Mouse (Mus musculus) heart, embryonic 14.5 days (tissue): ENCODE results near the gene Mrpl38. TPM values are rescaled to one million over a fixed set of nuclear protein-coding genes. Genes with fewer than 3 reads are reported as not detected.

Experiments used
- ATAC-seq: fragments of 200-750 bp; cut with Nextera tagmentation; 2 replicates; pipeline ENCODE4 v1.8.0; 2017; ENCODE audit warnings: low read depth, moderate TSS enrichment; ENCODE audit not compliant: insufficient number of reproducible peaks, insufficient read depth, low FRiP score
- H3K27ac ChIP-seq, 2 experiments: fragments of 200-500 bp in 1 of 2; fragments of 300-500 bp in 1 of 2; sonication (generic) in 1 of 2; replicated peaks in 1 of 2; 2 replicates each; pipeline ENCODE4 v1.5.1; 2012 to 2014; ENCODE audit warnings: low read depth in 2 of 2, low read length in 2 of 2, control low read depth in 1 of 2, mild to moderate bottlenecking in 1 of 2, mixed read lengths in 1 of 2; ENCODE audit not compliant: control insufficient read depth in 1 of 2, insufficient read depth in 1 of 2
- H3K27me3 ChIP-seq: fragments of 300-500 bp; sonication (generic); 2 replicates; pipeline ENCODE4 v1.6.1; 2014; ENCODE audit warnings: mild to moderate bottlenecking, low read length, control low read depth; ENCODE audit not compliant: control insufficient read depth, insufficient read depth
- H3K36me3 ChIP-seq: fragments of 300-500 bp; sonication (generic); 2 replicates; pipeline ENCODE4 v1.6.1; 2014; ENCODE audit warnings: mild to moderate bottlenecking, control low read depth, low read length, mixed read lengths; ENCODE audit not compliant: control insufficient read depth, insufficient read depth
- H3K4me1 ChIP-seq, 2 experiments: fragments of 200-500 bp in 1 of 2; fragments of 300-500 bp in 1 of 2; sonication (generic) in 1 of 2; 2 replicates each; pipeline ENCODE4 v1.6.1; 2012 to 2014; ENCODE audit warnings: low read length in 2 of 2, control low read depth in 1 of 2, mixed read lengths in 1 of 2; ENCODE audit not compliant: control insufficient read depth in 2 of 2, insufficient read depth in 2 of 2
- H3K4me2 ChIP-seq: fragments of 300-500 bp; sonication (generic); 2 replicates; pipeline ENCODE4 v1.6.1; 2014; ENCODE audit warnings: mild to moderate bottlenecking, low read length
- H3K4me3 ChIP-seq, 2 experiments: fragments of 200-500 bp in 1 of 2; fragments of 300-500 bp in 1 of 2; sonication (generic) in 1 of 2; 2 replicates each; pipeline ENCODE4 v1.5.1; 2012 to 2014; ENCODE audit warnings: low read length in 2 of 2, mild to moderate bottlenecking in 2 of 2, control low read depth in 1 of 2, low read depth in 1 of 2, moderate library complexity in 1 of 2; ENCODE audit not compliant: control insufficient read depth in 1 of 2, insufficient read depth in 1 of 2
- H3K9ac ChIP-seq: fragments of 300-500 bp; sonication (generic); 2 replicates; pipeline ENCODE4 v1.6.1; 2014; ENCODE audit warnings: mild to moderate bottlenecking, low read length
- H3K9me3 ChIP-seq: fragments of 300-500 bp; sonication (generic); 2 replicates; pipeline ENCODE4 v1.6.1; 2016; ENCODE audit warnings: low read length, control low read depth; ENCODE audit not compliant: control insufficient read depth
- WGBS: fragments of 180-500 bp; shearing (Covaris S2); extraction: QIAGEN DNeasy Blood & Tissue Kit; methylation state at CpG from one replicate; pipeline ENCODE4 v1.1.7; 2014; 5-methylcytosine and 5-hydroxymethylcytosine counted together
- polyA plus RNA-seq: library from polyadenylated mRNA; unstranded; fragments of >200 nt; fragmentation: Nextera tagmentation; extraction: Ambion mirVana; gene quantifications from 2 replicates; pipeline ENCODE4 v1.2.1, GENCODE M21; 2014

The Mrpl38 gene
- polyA plus RNA-seq, 1 experiment from 2014 or later, result 92.3 TPM

DNA sequence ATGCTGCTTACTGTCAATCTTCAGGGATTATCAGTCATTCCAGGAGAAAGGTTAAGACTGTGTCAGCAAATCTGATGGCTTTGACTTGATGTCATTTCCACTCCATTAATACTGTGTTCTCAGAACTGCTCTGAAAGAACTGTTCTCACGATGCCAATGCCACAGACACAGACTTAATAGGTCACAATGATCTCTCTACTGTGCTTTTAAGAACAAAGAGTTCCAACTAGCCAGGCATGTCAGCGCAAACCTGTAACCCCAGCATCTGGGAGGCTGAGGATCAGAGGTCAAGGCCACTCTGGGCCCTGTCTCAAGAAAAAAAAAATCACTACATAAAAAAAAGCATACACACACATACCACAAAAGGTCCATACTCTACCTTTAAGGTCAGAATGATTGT, 33.3 kb upstream of the Mrpl38 start:
- ATAC-seq, result no peak
- WGBS, result 91% methylated on average over 2 of the region's 2 CpGs
- H3K4me3 ChIP-seq, result no peak overlapping the region
- H3K4me1 ChIP-seq, result peaks cover under 1 to 2% of the 10 kb centered on the region in 2 experiments; a peak in 3 of 4 replicates
- H3K9me3 ChIP-seq, result no peaks in the 10 kb centered on the region
- no peak overlapping the region for H3K4me2 ChIP-seq
- no peaks in the 10 kb centered on the region for H3K27me3 ChIP-seq
- H3K9ac ChIP-seq, result no peak overlapping the region
- H3K36me3 ChIP-seq, result peaks cover 63% of the 10 kb centered on the region
- no peak overlapping the region for H3K27ac ChIP-seq

DNA sequence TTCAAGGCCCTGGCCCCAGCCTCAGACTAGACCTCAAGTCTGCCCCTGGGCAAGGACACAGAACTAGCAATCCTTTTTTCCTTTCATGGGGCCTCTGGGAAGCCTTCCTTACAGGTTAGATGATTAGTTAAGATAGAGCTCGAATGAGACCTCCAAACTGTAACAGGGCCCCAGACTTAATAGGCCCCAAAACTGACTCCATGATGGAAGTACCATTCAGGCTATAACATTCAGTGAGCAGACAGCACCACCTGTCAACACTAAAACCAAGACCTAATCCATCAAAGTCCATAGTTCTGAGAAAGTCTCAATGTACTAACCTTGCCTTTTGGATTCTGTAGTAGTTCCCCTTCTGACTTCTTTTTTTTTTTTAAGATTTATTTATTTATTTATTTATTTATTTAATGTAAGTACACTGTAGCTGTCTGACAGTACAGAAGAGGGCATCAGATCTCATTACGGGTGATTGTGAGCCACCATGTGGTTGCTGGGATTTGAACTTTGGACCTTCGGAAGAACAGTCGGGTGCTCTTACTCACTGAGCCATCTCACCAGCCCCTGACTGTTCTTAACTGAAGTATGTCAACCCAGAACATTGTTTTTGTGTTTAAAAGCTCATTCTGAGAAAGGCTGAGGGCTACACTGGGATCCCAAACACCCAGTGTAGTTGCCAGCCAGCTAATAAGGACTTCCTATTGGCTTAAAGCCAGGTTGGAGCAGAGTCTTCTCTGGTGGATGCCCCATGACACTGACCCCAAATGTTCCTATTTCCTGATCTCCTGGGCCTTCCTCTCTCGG, 31.5 kb upstream of the Mrpl38 start:
- Histone ChIP-seq H3K9me3 (no peaks in the 10 kb centered on the region), H3K4me2 (no peak overlapping the region), H3K27me3 (no peaks in the 10 kb centered on the region), H3K4me3 (no peak overlapping the region), H3K36me3 (peaks cover 46% of the 10 kb centered on the region), H3K27ac (no peak overlapping the region), H3K9ac (no peak overlapping the region), H3K4me1 (peaks cover 8% of the 10 kb centered on the region in 2 experiments)
- 80% methylated on average over 5 of the region's 5 CpGs for WGBS
- no peak for ATAC-seq

DNA sequence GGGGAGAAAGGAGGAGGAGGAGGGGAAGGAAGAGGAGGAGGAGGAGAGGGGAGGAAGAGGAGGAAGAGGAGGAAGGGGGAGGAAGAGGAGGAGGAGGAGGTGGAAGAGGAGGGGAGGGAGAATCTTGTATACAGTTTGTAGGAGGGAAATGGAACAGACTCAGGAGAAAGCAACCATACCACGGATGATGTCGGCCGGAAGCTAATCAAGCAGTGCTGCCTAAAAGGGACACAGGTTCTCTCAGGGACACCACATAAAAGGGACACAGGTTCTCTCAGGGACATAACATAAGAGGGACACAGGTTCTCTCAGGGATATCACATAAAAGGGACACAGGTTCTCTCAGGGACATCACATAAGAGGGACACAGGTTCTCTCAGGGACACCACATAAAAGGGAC, 30.5 kb upstream of the Mrpl38 start:
- peaks cover 41% of the 10 kb centered on the region for H3K36me3 ChIP-seq
- 79% methylated on average over 3 of the region's 3 CpGs for WGBS
- ATAC-seq, result no peak
- H3K4me3 ChIP-seq, result no peak overlapping the region
- H3K27me3 ChIP-seq, result no peaks in the 10 kb centered on the region
- no peak overlapping the region for H3K4me2 ChIP-seq
- H3K4me1 ChIP-seq, result peaks cover 8% of the 10 kb centered on the region in 2 experiments
- H3K9ac ChIP-seq, result no peak overlapping the region
- H3K27ac ChIP-seq, result no peak overlapping the region
- no peaks in the 10 kb centered on the region for H3K9me3 ChIP-seq

DNA sequence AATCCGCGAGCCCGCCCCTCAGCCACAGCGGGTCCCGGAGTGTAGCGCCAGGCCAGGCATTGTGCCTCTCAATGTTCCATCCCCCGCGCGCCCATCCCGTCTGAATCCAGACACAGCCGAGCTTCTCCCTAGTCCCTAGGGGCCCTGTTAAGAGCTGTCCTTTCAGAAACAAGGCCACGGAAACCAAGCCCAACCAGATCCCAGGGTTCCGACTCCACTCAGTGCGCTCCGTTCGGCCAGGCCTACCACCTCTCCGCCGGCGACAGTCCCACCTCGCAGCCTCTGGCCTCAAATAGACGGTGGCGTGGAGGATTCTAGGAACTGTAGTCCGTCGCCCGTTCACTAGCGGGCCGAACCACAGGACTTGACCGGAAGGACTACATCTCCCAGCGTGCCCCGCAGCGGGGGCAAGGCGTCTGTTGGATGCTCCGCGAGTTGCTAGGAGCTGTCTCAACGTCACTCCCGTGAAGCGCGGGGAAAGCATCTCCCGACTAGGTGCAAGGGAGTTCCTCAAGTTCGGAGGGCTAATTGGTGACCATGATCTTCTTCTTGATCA, 29.3 kb upstream of the Mrpl38 start, which contains the start of gene Fbf1:
TSS of gene Fbf1 (minus strand) at position 283 of the 556 bp plus-strand sequence.
- Histone ChIP-seq H3K4me3 (peak within 1 kb of the TSS; percentile 51 to 53), H3K36me3 (peaks cover 35% of the 10 kb centered on the region), H3K4me1 (peaks cover 8% of the 10 kb centered on the region in 2 experiments), H3K27ac (peak within 1 kb of the TSS; percentile 93 to 96), H3K9ac (peak within 1 kb of the TSS; percentile 79), H3K4me2 (peak within 1 kb of the TSS; percentile 93), H3K27me3 (no peaks in the 10 kb centered on the region), H3K9me3 (no peaks in the 10 kb centered on the region)
- peak; percentile 92 for ATAC-seq
- under 1% methylated on average over 40 of the region's 40 CpGs for WGBS

DNA sequence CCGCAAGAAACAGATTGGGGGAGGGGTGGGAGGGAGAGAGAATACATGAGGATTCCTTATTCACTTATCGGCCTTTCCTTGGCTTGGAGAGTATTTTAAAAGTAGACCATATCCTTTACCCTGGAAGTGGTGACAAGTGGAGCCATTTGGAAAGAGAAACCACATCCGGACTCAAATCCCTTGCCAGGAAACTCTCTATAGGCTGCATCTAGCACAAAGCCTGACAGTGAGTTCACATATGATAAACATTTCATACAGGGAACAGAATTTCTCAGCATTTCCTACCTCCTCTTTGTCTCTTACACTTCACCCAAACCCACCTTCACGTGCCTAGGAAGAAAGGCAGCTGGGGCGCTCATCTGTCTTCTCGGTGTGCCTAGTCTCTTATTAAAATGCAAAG, 28.6 kb upstream of the Mrpl38 start:
- ATAC-seq, result no peak
- H3K9me3 ChIP-seq, result no peaks in the 10 kb centered on the region
- peak overlapping the region; percentile 93 to 96 for H3K27ac ChIP-seq
- peak overlapping the region; percentile 79 for H3K9ac ChIP-seq
- H3K4me1 ChIP-seq, result peaks cover 8% of the 10 kb centered on the region in 2 experiments
- H3K27me3 ChIP-seq, result no peaks in the 10 kb centered on the region
- WGBS, result 2% methylated on average over 6 of the region's 6 CpGs
- H3K4me3 ChIP-seq, result peak overlapping the region; percentile 51 to 53
- H3K36me3 ChIP-seq, result peaks cover 27% of the 10 kb centered on the region
- peak overlapping the region; percentile 93 for H3K4me2 ChIP-seq

DNA sequence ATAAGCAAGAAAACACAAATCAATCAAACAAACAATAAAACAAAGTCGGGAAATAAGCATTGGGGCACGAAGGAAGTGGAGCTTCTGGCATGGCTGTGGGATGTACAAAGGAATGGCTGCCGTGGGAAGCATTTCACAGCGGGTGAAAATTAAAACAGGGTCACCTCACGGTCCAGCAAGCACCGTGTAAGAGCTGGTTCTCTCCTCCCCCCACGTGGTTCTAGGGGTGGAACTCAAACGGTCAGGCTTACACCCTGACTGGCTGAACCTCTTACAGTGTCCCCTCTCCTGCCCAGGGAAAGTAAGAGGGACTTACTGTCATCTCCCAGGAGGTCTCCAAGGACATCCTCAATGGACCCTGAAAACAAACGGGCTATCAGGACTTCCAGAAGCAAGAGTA, 24.3 kb upstream of the Mrpl38 start:
- no peak overlapping the region for H3K4me2 ChIP-seq

DNA sequence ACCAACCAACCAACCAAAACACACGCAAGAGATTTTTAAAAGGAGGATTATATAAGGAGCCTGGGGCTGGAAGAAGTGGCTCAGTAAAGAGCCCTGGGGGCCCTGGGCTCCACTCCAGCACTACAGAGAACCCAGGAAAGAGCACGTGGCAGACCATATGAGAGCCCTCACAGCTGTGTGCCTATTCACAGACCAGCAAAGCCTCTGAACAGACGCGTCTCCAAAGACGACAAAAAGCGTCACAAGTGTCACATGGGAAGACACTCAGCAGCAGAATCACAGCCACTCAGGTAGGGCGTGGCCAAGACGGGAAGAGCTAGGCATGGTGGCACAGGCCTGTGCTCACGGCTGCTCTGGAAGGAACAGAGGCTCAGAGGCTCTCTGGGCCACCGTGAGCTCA, 23.5 kb upstream of the Mrpl38 start:
- no peaks in the 10 kb centered on the region for H3K9me3 ChIP-seq
- H3K9ac ChIP-seq, result no peak overlapping the region
- WGBS, result 79% methylated on average over 10 of the region's 10 CpGs
- H3K27ac ChIP-seq, result no peak overlapping the region
- no peak overlapping the region for H3K4me3 ChIP-seq
- ATAC-seq, result no peak
- H3K36me3 ChIP-seq, result peaks cover 48% of the 10 kb centered on the region
- H3K4me1 ChIP-seq, result peaks cover 8% of the 10 kb centered on the region in 2 experiments
- no peaks in the 10 kb centered on the region for H3K27me3 ChIP-seq
- H3K4me2 ChIP-seq, result no peak overlapping the region

More for the DNA sequence above, 24.3 kb upstream of the Mrpl38 start:
- 56% methylated on average over 9 of the region's 9 CpGs for WGBS
- no peak overlapping the region for H3K4me3 ChIP-seq
- H3K4me1 ChIP-seq, result peaks cover 8% of the 10 kb centered on the region in 2 experiments
- peaks cover 39% of the 10 kb centered on the region for H3K36me3 ChIP-seq
- no peak overlapping the region for H3K9ac ChIP-seq
- no peak for ATAC-seq
- no peaks in the 10 kb centered on the region for H3K9me3 ChIP-seq
- no peaks in the 10 kb centered on the region for H3K27me3 ChIP-seq
- no peak overlapping the region for H3K27ac ChIP-seq
